Mouse (Mus musculus) embryo, embryonic 9.5 days (tissue): ENCODE measurements around the gene Stxbp2.
"Not testable (repeated sequence)": the region's sequence is repeated elsewhere in the genome, so short reads cannot be mapped to it uniquely, and the experiment has no call there.

Experiments used
- DNase-seq: peaks from one replicate; pipeline ENCODE4 v3.0.0-alpha.2; 2017; ENCODE audit errors: extremely low spot score

The Stxbp2 gene

DNA sequence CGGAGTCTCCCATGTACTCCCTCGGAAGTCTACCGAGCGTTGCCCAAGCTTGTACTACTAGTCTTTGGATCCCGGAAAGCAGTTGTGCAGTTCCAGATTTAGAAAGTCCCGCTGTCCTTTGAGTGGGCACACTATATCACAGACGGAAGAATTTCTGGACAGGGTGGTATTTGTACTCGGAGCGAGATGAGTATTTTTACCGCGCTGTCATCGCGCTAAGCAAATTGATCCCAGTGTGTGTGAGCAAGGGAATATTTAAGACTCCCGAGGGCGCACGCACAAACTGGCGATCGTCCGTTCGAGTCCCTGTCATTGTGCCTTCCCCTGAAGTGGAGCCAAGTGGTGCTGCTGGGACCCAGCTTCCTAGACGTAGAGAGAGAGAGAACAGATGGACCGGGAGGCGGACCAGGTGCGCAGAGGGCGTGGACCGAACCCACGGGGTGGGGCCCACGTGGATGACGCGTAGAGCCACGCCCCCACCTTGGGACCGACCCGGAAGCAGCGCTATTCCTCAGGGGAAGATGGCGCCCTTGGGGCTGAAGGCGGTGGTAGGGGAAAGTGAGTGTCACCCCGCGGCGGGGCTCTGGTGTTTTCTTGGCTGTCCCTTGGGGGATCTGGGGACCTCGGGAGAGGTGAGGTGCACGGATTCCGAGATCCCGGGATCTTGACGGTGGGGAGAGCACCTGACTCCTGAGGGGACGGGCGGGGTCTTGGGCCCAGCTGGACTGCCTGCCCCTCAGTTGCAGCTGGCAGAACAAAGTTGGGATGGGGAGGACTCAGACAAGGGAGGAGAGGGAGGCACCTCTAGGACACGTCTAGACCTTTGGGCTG is at the start of gene Stxbp2:
Stxbp2 (plus strand) TSS at position 309 of the 831 bp plus-strand sequence.
- DNase-seq, result peak; percentile 69

DNA sequence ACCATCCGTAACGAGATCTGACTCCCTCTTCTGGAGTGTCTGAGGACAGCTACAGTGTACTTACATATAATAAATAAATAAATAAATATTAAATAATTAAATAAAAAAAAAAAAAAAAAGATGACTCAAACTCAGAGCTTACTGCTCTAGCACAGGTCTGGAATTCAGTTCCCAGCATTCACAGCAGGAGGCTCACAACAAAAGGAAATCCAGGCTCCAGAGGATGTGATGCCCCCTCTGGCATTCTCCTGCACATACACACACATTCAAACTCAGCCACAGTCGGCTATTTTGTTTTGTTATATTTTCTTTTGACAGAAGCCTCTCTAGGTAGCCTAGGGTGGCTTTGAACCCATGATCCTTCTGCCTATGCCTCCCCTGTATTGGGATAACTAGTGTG is 48.8 kb upstream of the Stxbp2 start:
- not testable (repeated sequence) for DNase-seq

DNA sequence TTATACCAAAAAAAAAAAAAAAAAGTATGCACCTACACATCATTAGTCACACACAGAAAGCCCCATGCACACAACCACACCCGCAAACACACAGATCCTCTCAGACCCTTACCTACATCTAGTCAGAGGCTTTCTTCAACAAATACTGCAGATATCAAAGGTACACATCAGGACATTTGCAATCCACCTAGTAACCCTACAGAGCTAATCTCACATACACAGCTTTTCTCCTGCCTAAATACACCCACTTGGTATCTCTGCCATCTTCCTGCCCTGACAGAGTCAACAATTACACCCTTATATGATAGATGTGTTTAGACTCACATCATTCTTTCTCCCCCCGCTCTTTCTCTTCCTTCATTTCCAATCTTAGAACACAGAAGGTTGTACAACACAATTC is 44.3 kb upstream of the Stxbp2 start:
- DNase-seq, result no peak

DNA sequence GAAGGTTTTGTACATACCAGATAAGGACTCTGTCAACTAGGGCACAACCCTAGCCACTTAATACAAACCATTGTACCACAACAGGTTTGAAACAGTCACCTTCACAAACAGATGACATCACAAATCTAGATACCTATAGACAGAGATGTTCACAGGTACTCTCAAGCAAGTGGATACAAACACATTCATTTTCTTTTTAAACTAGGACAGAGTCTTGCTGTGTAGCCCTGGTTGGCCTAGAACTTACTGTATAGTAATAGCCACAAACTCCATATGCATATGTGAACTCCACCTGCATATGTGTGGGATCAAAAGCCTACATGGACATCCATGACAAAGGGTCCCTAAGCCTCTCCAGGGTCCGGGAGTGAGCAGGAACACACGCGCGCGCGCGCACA is 43.8 kb upstream of the Stxbp2 start, which contains the start of gene Camsap3:
Camsap3 (plus strand) TSS at position 301 of the 398 bp plus-strand sequence.
- no peak for DNase-seq

DNA sequence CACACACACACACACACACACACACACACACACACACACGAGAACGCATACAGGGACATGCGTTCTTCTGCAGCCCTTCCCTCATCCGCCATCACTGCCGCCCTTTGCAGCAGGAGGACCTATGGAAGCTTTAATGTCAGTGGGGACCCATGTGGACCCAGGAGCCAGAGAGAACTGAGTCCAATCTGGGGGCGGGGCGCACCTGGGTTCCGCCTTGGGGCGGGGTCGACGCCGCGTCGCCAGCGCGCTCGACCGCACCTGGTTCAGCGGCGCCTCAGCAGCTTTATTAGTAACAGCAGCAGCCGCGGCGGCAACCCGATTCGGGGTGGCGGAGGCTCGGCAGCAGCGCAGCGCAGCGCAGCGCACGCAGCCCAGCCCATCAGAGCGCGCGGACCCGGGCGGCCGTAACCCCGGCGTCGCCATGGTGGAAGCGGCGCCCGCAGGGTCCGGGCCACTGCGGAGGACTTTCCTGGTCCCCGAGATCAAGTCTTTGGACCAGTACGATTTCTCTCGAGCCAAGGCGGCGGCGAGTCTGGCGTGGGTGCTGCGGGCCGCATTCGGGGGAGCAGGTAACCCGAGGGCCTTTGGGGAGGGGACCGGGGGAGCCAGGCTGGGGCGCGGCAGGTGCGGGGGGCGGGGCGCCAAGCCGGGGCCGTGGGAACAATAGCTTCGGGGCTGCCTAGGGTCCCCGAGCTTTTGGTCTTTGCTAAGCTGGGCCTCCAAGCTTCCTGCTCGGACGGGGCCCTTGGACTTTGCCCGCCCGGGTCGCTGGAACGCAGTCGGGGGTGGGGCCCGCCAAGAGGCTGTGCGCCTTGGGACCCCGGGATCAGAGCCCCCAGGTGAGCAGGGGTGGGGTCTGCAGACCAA is 43.1 kb upstream of the Stxbp2 start:
- DNase-seq, result peak; percentile 72

DNA sequence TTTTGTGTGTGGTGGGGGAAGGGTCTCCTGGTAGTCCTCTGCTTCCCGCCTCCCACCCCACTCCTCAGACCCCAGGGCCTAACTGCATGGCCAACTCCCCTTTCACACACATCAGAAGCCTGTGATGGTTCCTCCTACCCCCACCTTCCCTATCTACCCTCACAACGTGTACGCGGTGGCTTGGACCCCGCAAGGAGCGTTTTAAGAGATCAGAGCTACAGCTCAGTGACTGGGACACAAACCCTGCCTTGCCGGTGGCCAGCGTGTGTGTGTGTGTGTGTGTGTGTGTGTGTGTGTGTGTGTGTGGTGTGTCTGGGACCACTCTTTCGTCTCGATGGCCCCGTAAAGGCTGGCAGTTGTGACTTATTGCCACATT is 42.5 kb upstream of the Stxbp2 start:
- DNase-seq, result peak; percentile 27

DNA sequence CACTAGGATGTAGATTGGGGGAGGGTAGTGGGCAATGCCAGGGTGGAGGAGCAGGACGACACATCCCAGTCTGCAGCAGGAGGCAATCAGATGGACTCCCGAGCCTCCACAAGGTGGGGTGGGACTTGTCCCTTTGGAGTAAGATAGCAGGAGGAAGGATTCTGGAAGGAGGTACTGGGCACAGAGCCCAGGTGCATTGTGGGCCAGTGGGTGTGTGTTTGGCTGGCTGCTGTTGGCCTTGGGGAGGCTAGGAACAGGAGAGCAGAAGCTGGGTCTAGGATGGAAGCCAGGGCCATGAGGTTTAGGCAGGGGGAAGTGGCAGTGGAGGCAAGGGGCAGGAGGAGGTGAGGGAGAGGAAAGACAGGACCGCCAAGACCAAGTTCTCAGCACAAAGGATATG is 37.3 kb upstream of the Stxbp2 start:
- DNase-seq, result no peak

DNA sequence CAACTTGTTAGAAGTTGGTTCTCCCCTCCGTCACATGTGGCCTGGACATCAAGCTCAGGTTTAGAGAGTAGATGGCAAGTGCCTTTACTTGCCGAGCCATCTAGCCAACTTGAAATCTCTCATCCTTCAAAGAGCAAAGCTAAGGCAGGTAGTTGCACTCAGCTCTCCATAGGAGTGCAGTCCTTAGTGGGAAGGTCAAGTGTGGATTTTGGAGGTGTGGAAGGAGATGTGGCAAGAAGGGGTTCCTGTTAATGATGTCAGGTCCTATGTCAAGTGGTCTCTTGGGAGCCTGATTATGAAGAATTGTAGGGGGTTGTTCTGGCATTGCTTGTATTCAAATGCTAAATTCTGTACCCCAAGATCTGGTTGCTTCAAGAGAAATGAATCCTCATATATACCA is 36.3 kb upstream of the Stxbp2 start:
- no peak for DNase-seq

DNA sequence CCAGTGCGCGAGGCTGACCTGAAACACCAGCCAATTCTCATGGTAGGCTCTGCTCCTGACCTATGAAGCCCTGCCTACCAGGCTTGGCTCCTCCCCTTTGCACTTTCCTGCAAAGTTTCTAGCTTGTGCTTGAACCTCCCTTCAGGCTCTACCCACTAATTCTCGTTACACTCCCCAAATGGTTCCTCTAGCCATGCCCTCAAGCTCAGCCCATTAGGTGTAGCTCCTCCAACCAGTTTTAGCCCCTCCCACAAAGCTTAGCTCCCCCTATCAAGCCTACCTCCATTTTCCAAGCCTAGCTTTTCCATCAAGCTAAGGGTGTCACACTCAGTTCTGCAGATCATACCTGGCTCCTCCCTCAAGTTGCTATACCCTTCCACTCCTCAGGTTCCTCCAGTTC is 32.7 kb upstream of the Stxbp2 start:
- DNase-seq, result no peak

DNA sequence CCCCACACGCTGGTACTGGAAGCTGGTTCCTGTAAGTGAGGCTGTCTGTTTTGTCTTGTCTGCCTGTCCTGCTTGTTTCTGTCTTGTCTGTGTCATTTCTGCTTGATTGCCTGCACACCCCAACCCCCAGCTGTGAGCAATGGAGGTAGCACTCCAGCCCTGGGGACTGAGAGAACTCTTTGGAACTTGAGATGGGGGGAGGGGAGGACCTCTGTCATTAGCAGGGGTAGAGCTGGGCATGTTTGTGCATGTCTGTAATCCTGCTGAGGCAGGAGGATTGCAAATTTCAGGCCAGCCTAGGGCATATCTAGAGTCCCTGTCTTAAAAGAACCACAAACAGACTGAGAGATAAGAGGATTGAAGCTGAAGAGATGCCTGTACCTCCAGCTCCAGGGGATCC is 31.5 kb upstream of the Stxbp2 start:
- DNase-seq, result no peak

DNA sequence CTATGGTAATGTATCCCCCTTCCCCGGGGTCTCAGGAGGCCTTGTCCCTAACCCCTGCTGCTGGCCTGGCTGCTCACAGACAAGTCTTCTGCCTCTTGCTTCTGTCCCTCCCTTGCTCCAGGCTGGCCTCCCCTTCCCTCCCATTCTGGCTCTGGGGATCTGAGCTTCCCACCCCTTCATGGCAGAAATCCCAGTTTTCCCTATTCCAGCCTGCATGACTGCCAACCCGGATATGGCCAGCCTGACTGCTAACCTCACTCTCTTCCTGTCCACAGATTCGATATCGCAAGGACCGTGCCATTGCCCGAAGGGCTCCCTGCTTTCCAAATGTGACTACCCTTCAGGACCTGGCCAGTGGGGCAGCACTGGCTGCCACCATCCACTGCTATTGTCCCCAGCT is 30.4 kb upstream of the Stxbp2 start:
- DNase-seq, result no peak

DNA sequence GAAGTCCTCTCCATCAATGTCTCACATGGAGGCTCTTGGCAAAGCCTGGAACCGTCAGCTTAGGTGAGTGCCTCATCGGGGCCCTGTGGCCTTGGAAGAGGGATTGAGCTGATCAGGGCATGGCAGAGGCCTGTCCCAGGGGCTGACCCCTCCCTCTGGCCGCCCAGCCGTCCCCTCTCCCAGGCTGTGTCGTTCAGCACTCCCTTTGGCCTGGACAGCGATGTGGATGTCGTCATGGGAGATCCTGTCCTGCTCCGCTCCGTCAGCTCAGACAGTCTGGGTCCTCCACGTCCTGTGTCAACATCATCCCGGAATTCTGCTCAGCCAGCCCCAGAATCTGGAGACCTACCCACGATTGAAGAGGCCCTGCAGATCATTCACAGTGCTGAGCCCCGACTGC is 27.3 kb upstream of the Stxbp2 start:
- no peak for DNase-seq

DNA sequence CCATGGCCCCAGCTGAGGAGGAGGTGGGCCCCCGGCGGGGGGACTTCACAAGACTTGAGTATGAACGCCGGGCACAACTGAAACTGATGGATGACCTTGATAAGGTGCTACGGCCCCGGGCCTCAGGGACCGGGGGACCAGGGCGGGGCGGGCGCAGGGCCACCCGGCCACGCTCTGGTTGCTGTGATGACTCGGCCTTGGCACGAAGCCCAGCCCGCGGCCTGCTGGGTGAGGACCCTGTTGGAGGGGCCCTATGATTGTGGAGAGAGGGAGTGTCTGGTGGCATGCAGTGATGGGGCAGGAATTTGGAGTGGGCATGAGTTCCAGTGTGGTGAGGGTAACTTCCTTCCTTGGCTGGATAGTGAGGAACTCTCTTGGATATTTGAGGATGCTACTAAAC is 24.2 kb upstream of the Stxbp2 start:
- no peak for DNase-seq

DNA sequence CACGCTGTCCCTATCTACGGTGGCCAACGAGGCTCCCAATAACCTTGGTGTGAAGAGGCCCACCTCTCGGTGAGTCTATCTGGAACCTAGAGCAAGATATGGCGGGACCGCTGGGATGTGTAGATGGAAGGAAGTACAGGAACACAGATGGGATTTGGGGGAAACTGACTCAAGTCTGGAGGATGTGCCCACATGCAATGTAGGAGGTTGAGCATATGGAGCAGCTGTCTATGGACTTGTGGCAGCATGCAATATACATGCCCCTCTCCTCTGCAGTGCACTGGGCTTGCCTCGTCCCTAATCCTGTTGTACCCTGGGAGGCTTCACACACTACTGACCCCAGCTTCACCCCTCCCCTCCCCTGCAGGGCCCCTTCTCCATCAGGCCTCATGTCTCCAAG is 22.9 kb upstream of the Stxbp2 start:
- no peak for DNase-seq

DNA sequence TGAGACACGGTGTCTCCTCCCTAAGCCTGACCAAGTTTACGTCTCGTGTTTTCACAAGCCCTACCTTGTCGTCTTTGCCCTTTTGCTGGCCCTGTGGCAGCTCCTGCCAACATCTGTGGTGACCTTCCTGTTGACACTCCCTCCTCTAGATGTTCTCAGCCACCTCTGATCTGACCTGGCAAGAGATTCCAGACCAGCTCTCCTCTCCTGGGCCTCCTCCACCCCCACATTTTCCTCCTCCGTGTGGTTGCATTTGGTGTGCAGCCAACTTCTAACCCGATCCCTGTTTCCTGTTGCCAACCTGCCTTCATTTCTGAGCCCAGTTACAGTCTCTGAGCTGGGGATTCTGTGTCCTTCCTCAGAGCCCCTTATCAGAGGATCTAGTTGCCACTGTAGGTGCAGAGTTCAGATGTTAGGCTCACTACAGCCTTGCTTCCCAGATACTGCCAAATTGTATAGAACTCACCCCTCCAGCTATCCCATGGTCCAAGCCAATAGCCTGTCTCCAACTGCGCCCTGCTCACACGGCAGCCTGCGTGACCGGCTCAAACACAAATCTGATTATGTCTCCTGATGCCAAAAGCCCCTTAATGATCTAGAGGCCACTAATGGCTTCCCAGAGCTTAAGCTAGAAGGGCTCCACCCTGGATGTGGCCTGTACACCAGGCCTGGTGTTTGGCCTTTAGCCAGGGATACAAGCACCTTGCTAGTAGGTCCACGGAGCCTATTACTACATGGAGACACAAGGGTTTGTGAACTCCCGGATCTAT is 21.5 kb upstream of the Stxbp2 start:
- DNase-seq, result no peak

DNA sequence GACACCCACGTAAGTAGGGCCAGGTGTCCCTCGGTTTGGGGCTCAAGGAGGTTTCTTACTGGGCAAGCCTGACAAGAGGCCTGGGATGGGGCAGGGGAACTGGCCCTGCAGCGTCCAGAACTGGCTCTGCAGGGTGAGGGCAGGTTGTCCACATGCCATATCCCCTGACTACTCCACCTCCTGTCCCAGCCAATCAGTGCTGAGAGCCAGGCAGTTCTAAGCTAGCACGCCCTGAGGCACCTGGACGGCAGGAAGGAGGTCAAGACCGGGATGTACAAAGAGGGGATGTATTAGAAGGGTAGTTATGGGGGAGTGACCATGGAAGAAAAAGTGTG is 21.0 kb upstream of the Stxbp2 start:
- no peak for DNase-seq

DNA sequence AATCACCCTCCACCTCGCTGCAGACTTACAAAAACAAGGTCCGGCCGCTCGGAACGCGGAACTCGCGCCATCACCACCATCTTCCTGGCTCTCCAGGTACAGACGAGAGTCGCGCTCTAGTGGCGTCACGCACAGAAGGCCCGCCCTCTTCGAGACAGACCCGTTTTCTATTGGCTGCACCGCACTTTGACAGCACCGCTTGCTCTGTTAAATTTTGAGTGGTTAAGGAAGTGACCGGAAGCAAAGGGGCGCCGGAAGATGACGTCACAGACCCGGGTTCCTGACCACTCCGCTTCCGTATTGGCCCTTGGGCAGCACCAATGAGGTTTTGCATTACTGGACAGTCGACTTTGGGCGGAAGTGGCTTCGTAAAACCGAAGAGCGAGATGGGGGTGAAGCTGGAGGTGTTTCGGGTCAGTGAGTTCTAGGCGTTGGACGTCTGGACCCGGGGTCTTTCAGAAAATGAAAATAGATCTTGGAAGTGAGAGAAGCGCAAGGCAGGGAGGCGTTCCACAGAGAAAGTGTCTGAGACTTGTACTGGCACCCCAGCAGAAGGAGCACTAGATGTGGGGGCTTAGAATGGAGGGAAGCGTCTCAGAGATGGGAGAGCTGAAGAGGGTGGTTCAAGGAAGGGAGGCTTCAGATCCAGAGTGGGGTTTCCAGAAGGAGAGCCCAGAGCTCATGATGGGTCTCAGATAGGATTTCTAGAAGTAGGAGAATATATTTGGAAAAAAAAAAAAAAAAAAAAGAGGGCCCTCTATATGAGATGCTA is 9.4 kb upstream of the Stxbp2 start, which contains the start of the genes Xab2 and Pet100:
Xab2 (minus strand) TSS at position 118 of the 772 bp plus-strand sequence.
Pet100 (plus strand) TSS at position 350 of the 772 bp plus-strand sequence.
- DNase-seq, result peak; percentile 100

DNA sequence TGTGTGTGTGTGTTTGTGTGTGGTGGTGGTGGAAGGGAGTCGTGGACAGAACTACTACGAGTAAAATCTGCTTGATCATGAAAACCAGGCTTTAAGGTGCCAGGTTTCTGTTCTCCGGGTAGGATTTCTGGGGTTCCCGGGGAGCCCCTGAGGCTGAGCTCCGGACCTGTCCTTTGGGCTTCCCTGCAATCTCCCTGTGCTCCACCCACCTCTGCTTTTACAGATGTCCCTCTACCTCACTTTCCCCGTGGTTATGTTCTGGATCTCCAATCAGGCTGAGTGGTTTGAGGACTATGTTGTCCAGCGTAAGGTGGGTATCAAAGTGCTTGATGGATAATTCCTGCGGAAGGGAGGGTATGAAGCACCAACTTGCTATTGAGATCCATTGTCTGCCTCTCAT is 8.6 kb upstream of the Stxbp2 start:
- no peak for DNase-seq

DNA sequence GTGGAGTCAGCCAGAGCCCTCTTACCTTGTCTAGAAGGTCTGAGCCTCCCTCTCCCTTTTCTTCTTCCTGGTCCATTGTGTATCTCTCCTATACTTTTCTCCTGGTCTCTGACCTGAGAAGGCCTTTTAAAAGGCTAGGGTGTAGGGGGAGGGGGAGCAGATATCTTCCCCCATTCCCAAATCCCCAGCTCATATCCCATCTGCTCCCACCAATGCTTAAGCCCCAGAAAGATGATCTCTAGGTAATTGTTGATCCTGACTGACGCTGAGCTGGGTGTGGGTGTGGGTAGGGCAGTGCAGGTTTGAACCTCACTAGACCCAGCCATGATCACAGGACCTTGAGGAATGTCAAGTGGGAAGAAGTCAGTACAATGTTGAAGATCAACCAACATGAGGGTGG is 5.3 kb upstream of the Stxbp2 start, which contains the start of gene Pcp2:
Pcp2 (minus strand) TSS at position 101 of the 400 bp plus-strand sequence.
- no peak for DNase-seq

DNA sequence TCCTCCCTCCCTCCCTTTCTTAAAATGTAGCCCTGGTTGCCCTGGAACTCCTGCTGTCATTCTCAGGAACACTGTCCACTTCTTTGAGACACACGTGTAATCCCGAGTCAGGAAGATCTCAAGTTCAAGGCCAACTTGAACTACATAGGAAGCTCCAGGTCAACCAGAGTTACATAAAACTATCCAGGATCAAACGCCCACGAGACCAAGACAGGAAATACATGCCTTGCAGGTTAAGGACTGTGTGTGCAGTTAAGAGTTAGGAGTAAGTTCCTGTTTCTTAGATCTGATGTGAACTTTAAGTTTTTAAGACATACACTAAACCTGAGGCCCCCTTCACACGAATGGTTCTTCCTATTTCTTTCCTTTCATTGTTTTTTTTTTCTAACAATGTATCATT is 3.8 kb upstream of the Stxbp2 start:
- no peak for DNase-seq

DNA sequence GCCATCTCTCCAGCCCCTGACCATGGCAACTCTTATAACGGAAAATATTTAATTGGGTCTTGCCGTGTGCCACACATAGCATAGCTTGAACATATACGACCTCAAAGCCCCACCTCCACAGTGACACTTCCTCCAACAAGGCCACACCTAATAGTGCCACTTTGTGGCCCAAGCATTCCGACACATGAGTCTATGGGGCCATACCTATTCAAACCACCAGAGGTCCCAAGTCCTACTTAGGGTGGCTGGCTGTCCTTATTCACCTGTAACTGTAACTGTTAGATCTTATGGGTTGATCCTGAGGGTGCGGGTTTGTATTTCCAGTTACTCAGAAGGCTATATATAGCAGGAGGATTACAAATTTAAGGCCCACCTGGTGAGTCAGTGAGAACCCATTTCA is 2.7 kb upstream of the Stxbp2 start:
- no peak for DNase-seq
